Mouse (Mus musculus): ENCODE measurements at regions not wholly inside any gene's neighbourhood (a gene's known extent, or its start where the extent isn't known, plus 50 kb on each side); places are given as distances from the start of the nearest gene placed in this dataset.
A peak's percentile ranks its signal among the peaks of the same experiment; 100 is the strongest.

GRCm38 (mm10) chr9:73198261-73199085, 85.2 kb downstream of the Rsl24d1 start:
- no peak for TF ChIP-seq SRF (IDR thresholded peaks at IDR 0.05; ENCODE audit: control insufficient read depth, insufficient read length, low read depth)
- TF ChIP-seq POLR2A (IDR thresholded peaks at IDR 0.05; ENCODE audit: insufficient read length, low read depth), result no peak
- no peak for TF ChIP-seq POLR2AphosphoS2 (IDR thresholded peaks at IDR 0.05; ENCODE audit: insufficient read length, low read depth)
- TF ChIP-seq USF1 (IDR thresholded peaks at IDR 0.05; ENCODE audit: low read depth), result no peak
- TF ChIP-seq MYOD1 (IDR thresholded peaks at IDR 0.05; ENCODE audit: control insufficient read depth in 1 of 3, insufficient read length in 2 of 3, low read depth in 2 of 3), result no peak
- no peak for TF ChIP-seq MYOG (IDR thresholded peaks at IDR 0.05; ENCODE audit: control insufficient read depth in 1 of 3, insufficient read depth in 1 of 3, insufficient read length in 2 of 3, low read depth in 2 of 3)
- no peak for TF ChIP-seq TCF12 (IDR thresholded peaks at IDR 0.05; ENCODE audit: insufficient read depth, poor library complexity, severe bottlenecking)
- TF ChIP-seq REST (IDR thresholded peaks at IDR 0.05; ENCODE audit: insufficient read depth, insufficient read length), result no peak
- TF ChIP-seq TCF3 (IDR thresholded peaks at IDR 0.05; ENCODE audit: insufficient read length, low read depth), result no peak
- TF ChIP-seq MAX (IDR thresholded peaks at IDR 0.05; ENCODE audit: low read depth), result no peak
- TF ChIP-seq CEBPB (IDR thresholded peaks at IDR 0.05; ENCODE audit: insufficient read depth, poor library complexity, severe bottlenecking), result no peak
- no peak for TF ChIP-seq E2F4 (IDR thresholded peaks at IDR 0.05; ENCODE audit: insufficient read depth)
- no peak overlapping the region for H3K4me3 ChIP-seq
- H3K4me2 ChIP-seq (ENCODE audit: low read depth), result no peak overlapping the region
- H3K36me3 ChIP-seq (ENCODE audit: control insufficient read depth, insufficient read depth), result no peaks in the 10 kb centered on the region
- H3K27me3 ChIP-seq (ENCODE audit: control insufficient read depth, insufficient read depth, insufficient read length), result no peaks in the 10 kb centered on the region
- no peaks in the 10 kb centered on the region for H3K79me2 ChIP-seq (ENCODE audit: control insufficient read depth, insufficient read depth)
- no peak overlapping the region for H3ac ChIP-seq (ENCODE audit: control insufficient read depth, insufficient read length)

- Histone ChIP-seq H3K79me2 (ENCODE audit: control insufficient read depth, insufficient read depth) (no peaks in the 10 kb centered on the region), H3K4me3 (no peak overlapping the region), H3ac (ENCODE audit: control insufficient read depth, insufficient read length) (no peak overlapping the region), H3K4me2 (ENCODE audit: low read depth) (no peak overlapping the region), H3K36me3 (ENCODE audit: control insufficient read depth, insufficient read depth) (no peaks in the 10 kb centered on the region), H3K27me3 (ENCODE audit: control insufficient read depth, insufficient read depth, insufficient read length) (no peaks in the 10 kb centered on the region)
- TF ChIP-seq REST (IDR thresholded peaks at IDR 0.05; ENCODE audit: insufficient read depth, insufficient read length), result no peak
Observed at GRCm38 (mm10) chr9:73223111-73223510, 109.9 kb downstream of the Rsl24d1 start.

- Histone ChIP-seq H3K4me3 (no peak overlapping the region), H3K4me2 (ENCODE audit: low read depth) (no peak overlapping the region), H3K27me3 (ENCODE audit: control insufficient read depth, insufficient read depth, insufficient read length) (no peaks in the 10 kb centered on the region), H3ac (ENCODE audit: control insufficient read depth, insufficient read length) (no peak overlapping the region), H3K36me3 (ENCODE audit: control insufficient read depth, insufficient read depth) (no peaks in the 10 kb centered on the region), H3K79me2 (ENCODE audit: control insufficient read depth, insufficient read depth) (no peaks in the 10 kb centered on the region)
- no peak for TF ChIP-seq REST (IDR thresholded peaks at IDR 0.05; ENCODE audit: insufficient read depth, insufficient read length)
- TF ChIP-seq MYOD1 (IDR thresholded peaks at IDR 0.05; ENCODE audit: control insufficient read depth in 1 of 3, insufficient read length in 2 of 3, low read depth in 2 of 3), result peak in 1 of 3 experiments; percentile 40
Observed at GRCm38 (mm10) chr9:73240188-73240587, 127.0 kb downstream of the Rsl24d1 start.

- H3K79me2 ChIP-seq (ENCODE audit: control insufficient read depth, insufficient read depth), result no peaks in the 10 kb centered on the region
- H3K4me2 ChIP-seq (ENCODE audit: low read depth), result no peak overlapping the region
- H3K36me3 ChIP-seq (ENCODE audit: control insufficient read depth, insufficient read depth), result no peaks in the 10 kb centered on the region
- TF ChIP-seq MYOD1 (IDR thresholded peaks at IDR 0.05; ENCODE audit: control insufficient read depth in 1 of 3, insufficient read length in 2 of 3, low read depth in 2 of 3), result no peak
- H3K27me3 ChIP-seq (ENCODE audit: control insufficient read depth, insufficient read depth, insufficient read length), result no peaks in the 10 kb centered on the region
- no peak overlapping the region for H3ac ChIP-seq (ENCODE audit: control insufficient read depth, insufficient read length)
- no peak overlapping the region for H3K4me3 ChIP-seq
Observed at GRCm38 (mm10) chr9:73242521-73243308, 129.5 kb downstream of the Rsl24d1 start.

GRCm38 (mm10) chr9:73244177-73244576, 131.0 kb downstream of the Rsl24d1 start:
- H3K36me3 ChIP-seq (ENCODE audit: control insufficient read depth, insufficient read depth), result no peaks in the 10 kb centered on the region

More at GRCm38 (mm10) chr9:73244177-73244576, 131.0 kb downstream of the Rsl24d1 start:
- Histone ChIP-seq H3K79me2 (ENCODE audit: control insufficient read depth, insufficient read depth) (no peaks in the 10 kb centered on the region), H3K27me3 (ENCODE audit: control insufficient read depth, insufficient read depth, insufficient read length) (no peaks in the 10 kb centered on the region), H3K4me2 (ENCODE audit: low read depth) (no peak overlapping the region), H3K4me3 (no peak overlapping the region), H3ac (ENCODE audit: control insufficient read depth, insufficient read length) (no peak overlapping the region)
- no peak for TF ChIP-seq POLR2AphosphoS2 (IDR thresholded peaks at IDR 0.05; ENCODE audit: insufficient read length, low read depth)
- no peak for TF ChIP-seq MYOG (IDR thresholded peaks at IDR 0.05; ENCODE audit: control insufficient read depth in 1 of 3, insufficient read depth in 1 of 3, insufficient read length in 2 of 3, low read depth in 2 of 3)
- no peak for TF ChIP-seq MYOD1 (IDR thresholded peaks at IDR 0.05; ENCODE audit: control insufficient read depth in 1 of 3, insufficient read length in 2 of 3, low read depth in 2 of 3)
- TF ChIP-seq MAX (IDR thresholded peaks at IDR 0.05; ENCODE audit: low read depth), result no peak
- no peak for TF ChIP-seq POLR2A (IDR thresholded peaks at IDR 0.05; ENCODE audit: insufficient read length, low read depth)
- no peak for TF ChIP-seq REST (IDR thresholded peaks at IDR 0.05; ENCODE audit: insufficient read depth, insufficient read length)
- TF ChIP-seq TCF12 (IDR thresholded peaks at IDR 0.05; ENCODE audit: insufficient read depth, poor library complexity, severe bottlenecking), result no peak
- no peak for TF ChIP-seq TCF3 (IDR thresholded peaks at IDR 0.05; ENCODE audit: insufficient read length, low read depth)
- TF ChIP-seq E2F4 (IDR thresholded peaks at IDR 0.05; ENCODE audit: insufficient read depth), result no peak
- TF ChIP-seq SRF (IDR thresholded peaks at IDR 0.05; ENCODE audit: control insufficient read depth, insufficient read length, low read depth), result no peak
- TF ChIP-seq CEBPB (IDR thresholded peaks at IDR 0.05; ENCODE audit: insufficient read depth, poor library complexity, severe bottlenecking), result no peak
- TF ChIP-seq USF1 (IDR thresholded peaks at IDR 0.05; ENCODE audit: low read depth), result no peak
